Mouse (Mus musculus) CH12.LX (cell line): Measurements from ENCODE around the gene Ackr4. TPM values are rescaled to one million over a fixed set of nuclear protein-coding genes. Genes with fewer than 3 reads are reported as not detected.

Source experiments
- DNase-seq: peaks from one replicate; pipeline ENCODE4 v3.0.0-alpha.2; 2013; ENCODE audit errors: extremely low read depth
- H3K27ac ChIP-seq: 2 replicates; pipeline ENCODE4 v1.5.1; 2012; ENCODE audit warnings: low read depth, mild to moderate bottlenecking, control low read depth, moderate library complexity; ENCODE audit not compliant: insufficient read depth
- H3K27me3 ChIP-seq: replicated peaks from 2 replicates; pipeline ENCODE3; 2012; ENCODE audit warnings: inconsistent platforms
- H3K36me3 ChIP-seq, 2 experiments: replicated peaks in 1 of 2; 2 replicates each; pipeline versions ENCODE3 to v1.6.1; 2012; ENCODE audit warnings: inconsistent platforms in 1 of 2, low read length in 1 of 2, mild to moderate bottlenecking in 1 of 2, mixed read lengths in 1 of 2, moderate library complexity in 1 of 2; ENCODE audit not compliant: control insufficient read depth in 1 of 2, insufficient read depth in 1 of 2
- H3K4me1 ChIP-seq, 2 experiments: 2 replicates each; pipeline ENCODE4 v1.6.1; 2012; ENCODE audit warnings: inconsistent platforms in 1 of 2, moderate library complexity in 1 of 2; ENCODE audit not compliant: insufficient read depth in 2 of 2, control insufficient read depth in 1 of 2
- H3K4me2 ChIP-seq: 2 replicates; pipeline ENCODE4 v1.6.1; 2012; ENCODE audit warnings: low read depth, mild to moderate bottlenecking, control low read depth; ENCODE audit not compliant: poor library complexity, insufficient read depth, severe bottlenecking
- H3K4me3 ChIP-seq, 3 experiments: fragments of 150-350 bp in 1 of 3; sonication (generic) in 1 of 3; replicated peaks in 1 of 3; 2 replicates each; pipeline versions ENCODE3 to v1.5.1; 2011 to 2012; ENCODE audit warnings: low read depth in 2 of 3, low read length in 2 of 3, mild to moderate bottlenecking in 2 of 3, moderate library complexity in 2 of 3, control low read depth in 1 of 3, improper control_type of control experiment in 1 of 3, inconsistent platforms in 1 of 3, mixed read lengths in 1 of 3; ENCODE audit not compliant: poor library complexity in 1 of 3
- H3K79me2 ChIP-seq: replicated peaks from 2 replicates; pipeline ENCODE4 v1.6.1; 2012; ENCODE audit warnings: mild to moderate bottlenecking, moderate library complexity; ENCODE audit not compliant: control insufficient read depth, poor library complexity, insufficient read depth, severe bottlenecking; ENCODE audit errors: extremely low read depth
- H3K9ac ChIP-seq: 2 replicates; pipeline ENCODE4 v1.6.1; 2012; ENCODE audit warnings: low read depth, mild to moderate bottlenecking, control low read depth, moderate library complexity; ENCODE audit not compliant: insufficient read depth
- H3K9me3 ChIP-seq: replicated peaks from 2 replicates; pipeline ENCODE3; 2012; ENCODE audit warnings: low read length, inconsistent platforms, mixed read lengths
- BHLHE40 ChIP-seq: IDR thresholded peaks from 2 replicates; pipeline ENCODE4 v1.6.1; 2011; ENCODE audit warnings: mild to moderate bottlenecking, low read depth, low read length, improper control_type of control experiment
- CHD1 ChIP-seq: IDR thresholded peaks from 2 replicates; pipeline ENCODE4 v1.6.1; 2012; ENCODE audit warnings: low read depth, low read length, improper control_type of control experiment, inconsistent platforms
- E2F4 ChIP-seq: IDR thresholded peaks from 2 replicates; pipeline ENCODE4 v1.6.1; 2011; ENCODE audit warnings: low read depth, low read length, improper control_type of control experiment; ENCODE audit not compliant: insufficient replicate concordance
- ELF1 ChIP-seq: IDR thresholded peaks from 2 replicates; pipeline ENCODE4 v1.6.1; 2014; ENCODE audit warnings: low read depth, mild to moderate bottlenecking, inconsistent platforms, low read length, improper control_type of control experiment
- GABPA ChIP-seq: IDR thresholded peaks from 2 replicates; pipeline ENCODE4 v1.6.1; 2012; ENCODE audit warnings: low read depth, low read length, improper control_type of control experiment, inconsistent platforms; ENCODE audit not compliant: insufficient replicate concordance
- HCFC1 ChIP-seq: IDR thresholded peaks from 2 replicates; pipeline ENCODE4 v1.6.1; 2012; ENCODE audit warnings: low read depth, mild to moderate bottlenecking, inconsistent platforms, low read length, improper control_type of control experiment
- JUND ChIP-seq: conservative IDR thresholded peaks from 2 replicates; pipeline ENCODE4 v1.6.1; 2011; ENCODE audit warnings: low read depth, low read length, improper control_type of control experiment
- MAFK ChIP-seq: IDR thresholded peaks from 2 replicates; pipeline ENCODE4 v1.6.1; 2011; ENCODE audit warnings: low read length, improper control_type of control experiment; ENCODE audit not compliant: insufficient replicate concordance
- MEF2A ChIP-seq: IDR thresholded peaks from 2 replicates; pipeline ENCODE4 v1.6.1; 2014; ENCODE audit warnings: low read depth, mild to moderate bottlenecking, inconsistent platforms, low read length, improper control_type of control experiment, borderline replicate concordance
- MXI1 ChIP-seq: IDR thresholded peaks from 2 replicates; pipeline ENCODE4 v1.6.1; 2011; ENCODE audit warnings: mild to moderate bottlenecking, low read depth, low read length, improper control_type of control experiment
- NELFE ChIP-seq: IDR thresholded peaks from 2 replicates; pipeline ENCODE4 v1.6.1; 2011; ENCODE audit warnings: low read depth, low read length, improper control_type of control experiment
- NRF1 ChIP-seq: IDR thresholded peaks from 2 replicates; pipeline ENCODE4 v1.6.1; 2014; ENCODE audit warnings: low read depth, mild to moderate bottlenecking, inconsistent platforms, low read length, improper control_type of control experiment, moderate library complexity
- PAX5 ChIP-seq: IDR thresholded peaks from 2 replicates; pipeline ENCODE4 v1.6.1; 2012; ENCODE audit warnings: low read length, inconsistent platforms, mixed read lengths
- POLR2A ChIP-seq: IDR thresholded peaks from 2 replicates; pipeline ENCODE4 v1.6.1; 2011; ENCODE audit warnings: low read depth, mild to moderate bottlenecking, improper control_type of control experiment, low read length
- RCOR1 ChIP-seq: conservative IDR thresholded peaks from 2 replicates; pipeline ENCODE4 v1.6.1; 2012; ENCODE audit warnings: low read depth, mild to moderate bottlenecking, inconsistent platforms, low read length, improper control_type of control experiment
- SMC3 ChIP-seq: IDR thresholded peaks from 2 replicates; pipeline ENCODE4 v1.6.1; 2011; ENCODE audit warnings: low read depth, low read length, improper control_type of control experiment
- TBP ChIP-seq: conservative IDR thresholded peaks from 2 replicates; pipeline ENCODE4 v1.6.1; 2011; ENCODE audit warnings: low read depth, low read length, improper control_type of control experiment
- USF2 ChIP-seq: conservative IDR thresholded peaks from 2 replicates; pipeline ENCODE4 v1.6.1; 2011; ENCODE audit warnings: low read depth, low read length, improper control_type of control experiment
- ZKSCAN1 ChIP-seq: IDR thresholded peaks from 2 replicates; pipeline ENCODE4 v1.6.1; 2012; ENCODE audit warnings: low read depth, inconsistent platforms, low read length, improper control_type of control experiment, borderline replicate concordance
- ZMIZ1 ChIP-seq: IDR thresholded peaks from 2 replicates; pipeline ENCODE4 v1.6.1; 2012; ENCODE audit warnings: low read depth, mild to moderate bottlenecking, inconsistent platforms, low read length, improper control_type of control experiment
- dilution Hi-C: fragments of 300-500 bp; cut with MboI; formaldehyde crosslinking; loops from 2 replicates; pipeline ENCODE4 v1.14.3; 2020; ENCODE audit warnings: low sequenced_read_pairs; ENCODE audit not compliant: extremely low pct_unique_long_range_greater_than_20kb, extremely low pct_ligation_motif_present
- in situ Hi-C: fragments of 300-500 bp; cut with MboI; formaldehyde crosslinking; loops from 3 replicates; pipeline ENCODE4 v1.14.3; 2019; ENCODE audit warnings: low sequenced_read_pairs, low pct_ligation_motif_present, low pct_unique_long_range_greater_than_20kb, mixed read lengths
- polyA plus RNA-seq: library from polyadenylated mRNA; unstranded; fragments of >175 nt; gene quantifications from 2 replicates; pipeline ENCODE4 v1.2.1, GENCODE M21; 2012; ENCODE audit warnings: low read depth; ENCODE audit not compliant: insufficient read length
- total RNA-seq, 2 experiments: library from RNA; depleted of rRNA; stranded (reverse); fragments of 300-350 nt in 1 of 2; fragments of >200 nt in 1 of 2; gene quantifications; 2 replicates each; pipeline ENCODE4 v1.2.3; 2012 to 2014

The Ackr4 gene
- total and polyA plus RNA-seq, 3 experiments = 0.17 to 0.39 (median 0.33) TPM

DNA sequence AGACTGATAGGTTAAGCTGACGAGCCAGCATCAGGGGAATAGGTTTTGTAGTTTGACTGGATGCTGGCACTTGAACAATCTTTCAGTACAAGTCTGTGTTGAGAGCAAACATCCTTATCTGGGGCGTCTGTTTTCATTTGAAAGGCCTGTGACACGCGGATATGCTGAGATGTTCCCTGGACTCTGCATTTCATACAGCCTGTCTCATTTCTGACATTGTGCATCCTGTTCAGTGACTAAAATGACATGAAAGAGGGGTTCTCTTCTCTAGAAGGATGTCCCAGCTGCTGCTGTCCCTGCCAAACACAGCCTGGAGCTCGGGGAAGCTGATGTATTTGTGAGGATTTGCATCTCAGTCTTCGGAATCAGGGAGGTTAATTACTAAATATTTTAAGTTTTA, 19.3 kb downstream of the Ackr4 start:
- TF ChIP-seq MEF2A (no peak), ZKSCAN1 (no peak), POLR2A (no peak), ZMIZ1 (no peak), TBP (no peak), BHLHE40 (no peak), E2F4 (no peak), MXI1 (no peak), GABPA (no peak), CHD1 (no peak), MAFK (no peak), NELFE (no peak), HCFC1 (no peak), SMC3 (no peak), JUND (no peak), USF2 (no peak), NRF1 (no peak), PAX5 (no peak), RCOR1 (no peak)
- H3K9me3 ChIP-seq = peaks cover 3% of the 10 kb centered on the region
- H3K36me3 ChIP-seq = peaks cover 0 to 2% of the 10 kb centered on the region in 2 experiments
- no peak overlapping the region for H3K4me2 ChIP-seq
- H3K9ac ChIP-seq = no peak overlapping the region
- in situ Hi-C loops = no loop called here
- no peak overlapping the region for H3K4me3 ChIP-seq
- DNase-seq = no peak
- H3K27me3 ChIP-seq = no peaks in the 10 kb centered on the region
- H3K4me1 ChIP-seq = peaks cover 8 to 24% of the 10 kb centered on the region in 2 experiments
- H3K27ac ChIP-seq = no peak overlapping the region
- dilution Hi-C loops = no loop called here
- no peaks in the 10 kb centered on the region for H3K79me2 ChIP-seq

DNA sequence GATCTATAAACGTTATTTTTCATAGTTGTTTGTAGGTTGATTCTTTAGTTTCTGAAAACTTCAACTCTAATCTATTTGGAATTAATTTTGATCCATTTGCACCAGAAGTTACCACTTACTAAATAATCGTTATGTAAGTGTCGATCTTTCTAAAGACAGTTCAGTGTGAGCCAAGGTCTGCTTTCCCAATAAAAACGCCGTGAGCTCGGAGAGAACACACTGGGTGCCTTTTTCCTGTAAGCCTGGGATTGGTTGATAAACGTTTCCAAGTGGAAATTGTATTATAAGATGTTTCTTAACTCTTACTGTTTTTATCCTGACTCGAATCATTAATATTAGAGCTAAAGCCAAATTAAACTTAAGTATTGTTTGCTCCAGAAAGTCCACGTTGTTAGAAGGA, 19.8 kb downstream of the Ackr4 start:
- Histone ChIP-seq H3K27ac (no peak overlapping the region), H3K79me2 (no peaks in the 10 kb centered on the region), H3K27me3 (no peaks in the 10 kb centered on the region), H3K4me1 (peaks cover 11 to 30% of the 10 kb centered on the region in 2 experiments), H3K4me2 (no peak overlapping the region), H3K9ac (no peak overlapping the region), H3K36me3 (no peaks in the 10 kb centered on the region)
- in situ Hi-C loops (no loop called here), dilution Hi-C loops (no loop called here)
- no peak for TF ChIP-seq MAFK
- no peak for TF ChIP-seq ELF1
- TF ChIP-seq, all 38 proteins: peak for 0
- DNase-seq = no peak
- H3K9me3 ChIP-seq = peaks cover 3% of the 10 kb centered on the region
- H3K4me3 ChIP-seq = no peak overlapping the region
